Mouse (Mus musculus) CH12.LX (cell line): ENCODE data around the gene Afm. TPM values are rescaled to one million over a fixed set of nuclear protein-coding genes. Genes with fewer than 3 reads are reported as not detected.

Experiments
- DNase-seq: peaks from one replicate; pipeline ENCODE4 v3.0.0-alpha.2; 2013; ENCODE audit errors: extremely low read depth
- H3K27ac ChIP-seq: 2 replicates; pipeline ENCODE4 v1.5.1; 2012; ENCODE audit warnings: low read depth, mild to moderate bottlenecking, control low read depth, moderate library complexity; ENCODE audit not compliant: insufficient read depth
- H3K27me3 ChIP-seq: replicated peaks from 2 replicates; pipeline ENCODE3; 2012; ENCODE audit warnings: inconsistent platforms
- H3K36me3 ChIP-seq, 2 experiments: replicated peaks in 1 of 2; 2 replicates each; pipeline versions ENCODE3 to v1.6.1; 2012; ENCODE audit warnings: inconsistent platforms in 1 of 2, low read length in 1 of 2, mild to moderate bottlenecking in 1 of 2, mixed read lengths in 1 of 2, moderate library complexity in 1 of 2; ENCODE audit not compliant: control insufficient read depth in 1 of 2, insufficient read depth in 1 of 2
- H3K4me1 ChIP-seq, 2 experiments: 2 replicates each; pipeline ENCODE4 v1.6.1; 2012; ENCODE audit warnings: inconsistent platforms in 1 of 2, moderate library complexity in 1 of 2; ENCODE audit not compliant: insufficient read depth in 2 of 2, control insufficient read depth in 1 of 2
- H3K4me2 ChIP-seq: 2 replicates; pipeline ENCODE4 v1.6.1; 2012; ENCODE audit warnings: low read depth, mild to moderate bottlenecking, control low read depth; ENCODE audit not compliant: poor library complexity, insufficient read depth, severe bottlenecking
- H3K4me3 ChIP-seq, 3 experiments: fragments of 150-350 bp in 1 of 3; sonication (generic) in 1 of 3; replicated peaks in 1 of 3; 2 replicates each; pipeline versions ENCODE3 to v1.5.1; 2011 to 2012; ENCODE audit warnings: low read depth in 2 of 3, low read length in 2 of 3, mild to moderate bottlenecking in 2 of 3, moderate library complexity in 2 of 3, control low read depth in 1 of 3, improper control_type of control experiment in 1 of 3, inconsistent platforms in 1 of 3, mixed read lengths in 1 of 3; ENCODE audit not compliant: poor library complexity in 1 of 3
- H3K79me2 ChIP-seq: replicated peaks from 2 replicates; pipeline ENCODE4 v1.6.1; 2012; ENCODE audit warnings: mild to moderate bottlenecking, moderate library complexity; ENCODE audit not compliant: control insufficient read depth, poor library complexity, insufficient read depth, severe bottlenecking; ENCODE audit errors: extremely low read depth
- H3K9ac ChIP-seq: 2 replicates; pipeline ENCODE4 v1.6.1; 2012; ENCODE audit warnings: low read depth, mild to moderate bottlenecking, control low read depth, moderate library complexity; ENCODE audit not compliant: insufficient read depth
- H3K9me3 ChIP-seq: replicated peaks from 2 replicates; pipeline ENCODE3; 2012; ENCODE audit warnings: low read length, inconsistent platforms, mixed read lengths
- CHD1 ChIP-seq: IDR thresholded peaks from 2 replicates; pipeline ENCODE4 v1.6.1; 2012; ENCODE audit warnings: low read depth, low read length, improper control_type of control experiment, inconsistent platforms
- CHD2 ChIP-seq: IDR thresholded peaks from 2 replicates; pipeline ENCODE4 v1.6.1; 2011; ENCODE audit warnings: low read length, improper control_type of control experiment
- CTCF ChIP-seq, 2 experiments: IDR thresholded peaks in 1 of 2; conservative IDR thresholded peaks in 1 of 2; 2 replicates each; pipeline ENCODE4 v1.5.1; 2011 to 2012; ENCODE audit warnings: low read depth in 2 of 2, low read length in 2 of 2, improper control_type of control experiment in 1 of 2, inconsistent platforms in 1 of 2, mild to moderate bottlenecking in 1 of 2, moderate library complexity in 1 of 2
- ELF1 ChIP-seq: IDR thresholded peaks from 2 replicates; pipeline ENCODE4 v1.6.1; 2014; ENCODE audit warnings: low read depth, mild to moderate bottlenecking, inconsistent platforms, low read length, improper control_type of control experiment
- ETS1 ChIP-seq: conservative IDR thresholded peaks from 2 replicates; pipeline ENCODE4 v1.6.1; 2012; ENCODE audit warnings: low read depth, mild to moderate bottlenecking, inconsistent platforms, low read length, improper control_type of control experiment, moderate library complexity
- HCFC1 ChIP-seq: IDR thresholded peaks from 2 replicates; pipeline ENCODE4 v1.6.1; 2012; ENCODE audit warnings: low read depth, mild to moderate bottlenecking, inconsistent platforms, low read length, improper control_type of control experiment
- IRF4 ChIP-seq: IDR thresholded peaks from 2 replicates; pipeline ENCODE4 v1.6.1; 2014; ENCODE audit warnings: low read depth, mild to moderate bottlenecking, inconsistent platforms, low read length, improper control_type of control experiment
- JUND ChIP-seq: conservative IDR thresholded peaks from 2 replicates; pipeline ENCODE4 v1.6.1; 2011; ENCODE audit warnings: low read depth, low read length, improper control_type of control experiment
- MAZ ChIP-seq: IDR thresholded peaks from 2 replicates; pipeline ENCODE4 v1.6.1; 2012; ENCODE audit warnings: low read depth, mild to moderate bottlenecking, inconsistent platforms, low read length, improper control_type of control experiment, moderate library complexity
- MEF2A ChIP-seq: IDR thresholded peaks from 2 replicates; pipeline ENCODE4 v1.6.1; 2014; ENCODE audit warnings: low read depth, mild to moderate bottlenecking, inconsistent platforms, low read length, improper control_type of control experiment, borderline replicate concordance
- MXI1 ChIP-seq: IDR thresholded peaks from 2 replicates; pipeline ENCODE4 v1.6.1; 2011; ENCODE audit warnings: mild to moderate bottlenecking, low read depth, low read length, improper control_type of control experiment
- NRF1 ChIP-seq: IDR thresholded peaks from 2 replicates; pipeline ENCODE4 v1.6.1; 2014; ENCODE audit warnings: low read depth, mild to moderate bottlenecking, inconsistent platforms, low read length, improper control_type of control experiment, moderate library complexity
- PAX5 ChIP-seq: IDR thresholded peaks from 2 replicates; pipeline ENCODE4 v1.6.1; 2012; ENCODE audit warnings: low read length, inconsistent platforms, mixed read lengths
- POLR2A ChIP-seq: IDR thresholded peaks from 2 replicates; pipeline ENCODE4 v1.6.1; 2011; ENCODE audit warnings: low read depth, mild to moderate bottlenecking, improper control_type of control experiment, low read length
- POLR2AphosphoS2 ChIP-seq: IDR thresholded peaks from 2 replicates; pipeline ENCODE4 v1.6.1; 2011; ENCODE audit warnings: low read depth, low read length, improper control_type of control experiment
- RAD21 ChIP-seq: IDR thresholded peaks from 2 replicates; pipeline ENCODE4 v1.6.1; 2011; ENCODE audit warnings: low read depth, mild to moderate bottlenecking, low read length, improper control_type of control experiment, moderate library complexity
- RCOR1 ChIP-seq: conservative IDR thresholded peaks from 2 replicates; pipeline ENCODE4 v1.6.1; 2012; ENCODE audit warnings: low read depth, mild to moderate bottlenecking, inconsistent platforms, low read length, improper control_type of control experiment
- SIN3A ChIP-seq: IDR thresholded peaks from 2 replicates; pipeline ENCODE4 v1.6.1; 2012; ENCODE audit warnings: low read length, improper control_type of control experiment, inconsistent platforms
- SMC3 ChIP-seq: IDR thresholded peaks from 2 replicates; pipeline ENCODE4 v1.6.1; 2011; ENCODE audit warnings: low read depth, low read length, improper control_type of control experiment
- TBP ChIP-seq: conservative IDR thresholded peaks from 2 replicates; pipeline ENCODE4 v1.6.1; 2011; ENCODE audit warnings: low read depth, low read length, improper control_type of control experiment
- TCF12 ChIP-seq: IDR thresholded peaks from 2 replicates; pipeline ENCODE4 v1.6.1; 2014; ENCODE audit warnings: low read depth, mild to moderate bottlenecking, inconsistent platforms, low read length, improper control_type of control experiment
- USF1 ChIP-seq: IDR thresholded peaks from 2 replicates; pipeline ENCODE4 v1.6.1; 2014; ENCODE audit warnings: low read depth, mild to moderate bottlenecking, inconsistent platforms, low read length, improper control_type of control experiment
- ZC3H11A ChIP-seq: IDR thresholded peaks from 2 replicates; pipeline ENCODE4 v1.6.1; 2012; ENCODE audit warnings: low read depth, mild to moderate bottlenecking, inconsistent platforms, low read length, improper control_type of control experiment
- ZMIZ1 ChIP-seq: IDR thresholded peaks from 2 replicates; pipeline ENCODE4 v1.6.1; 2012; ENCODE audit warnings: low read depth, mild to moderate bottlenecking, inconsistent platforms, low read length, improper control_type of control experiment
- ZNF384 ChIP-seq: IDR thresholded peaks from 2 replicates; pipeline ENCODE4 v1.6.1; 2012; ENCODE audit warnings: low read depth, low read length, improper control_type of control experiment, inconsistent platforms
- dilution Hi-C: fragments of 300-500 bp; cut with MboI; formaldehyde crosslinking; loops from 2 replicates; pipeline ENCODE4 v1.14.3; 2020; ENCODE audit warnings: low sequenced_read_pairs; ENCODE audit not compliant: extremely low pct_unique_long_range_greater_than_20kb, extremely low pct_ligation_motif_present
- in situ Hi-C: fragments of 300-500 bp; cut with MboI; formaldehyde crosslinking; loops from 3 replicates; pipeline ENCODE4 v1.14.3; 2019; ENCODE audit warnings: low sequenced_read_pairs, low pct_ligation_motif_present, low pct_unique_long_range_greater_than_20kb, mixed read lengths
- polyA plus RNA-seq: library from polyadenylated mRNA; unstranded; fragments of >175 nt; gene quantifications from 2 replicates; pipeline ENCODE4 v1.2.1, GENCODE M21; 2012; ENCODE audit warnings: low read depth; ENCODE audit not compliant: insufficient read length
- total RNA-seq, 2 experiments: library from RNA; depleted of rRNA; stranded (reverse); fragments of 300-350 nt in 1 of 2; fragments of >200 nt in 1 of 2; gene quantifications; 2 replicates each; pipeline ENCODE4 v1.2.3; 2012 to 2014

Afm gene
- total and polyA plus RNA-seq, 3 experiments, result not detected

DNA sequence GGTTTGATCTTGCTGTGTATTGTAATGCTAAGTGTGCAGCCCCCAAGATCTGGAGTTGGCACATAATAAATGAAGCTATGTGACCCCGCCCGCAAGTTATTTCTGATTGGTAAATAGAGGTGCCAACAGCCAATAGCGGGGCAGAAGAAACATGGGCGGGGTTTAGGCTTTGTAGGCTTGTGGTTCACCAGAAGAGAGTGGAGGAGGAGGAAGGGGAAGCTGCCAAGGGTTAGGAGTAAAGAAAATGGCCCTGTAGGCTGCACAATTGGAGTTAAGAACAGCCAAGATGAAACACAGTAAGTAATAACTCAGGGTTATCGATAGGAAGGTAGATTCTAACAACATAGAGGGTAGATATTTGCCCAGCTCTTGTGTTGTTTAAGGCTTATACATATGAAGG is 67.8 kb downstream of the Afm start (continued):
- TF ChIP-seq TCF12 (peak; percentile 54; the same call in 1 of the 2 replicates), RAD21 (no peak), POLR2A (peak; percentile 75), ZC3H11A (no peak), ELF1 (peak; percentile 30; the same call in 1 of the 2 replicates), RCOR1 (no peak), POLR2AphosphoS2 (no peak), USF1 (no peak), JUND (no peak), TBP (peak; percentile 79), IRF4 (no peak), HCFC1 (peak; percentile 20; the same call in 1 of the 2 replicates), SIN3A (no peak), ETS1 (no peak), MAZ (no peak)
- TF ChIP-seq, all 38 proteins: peak for 8

DNA sequence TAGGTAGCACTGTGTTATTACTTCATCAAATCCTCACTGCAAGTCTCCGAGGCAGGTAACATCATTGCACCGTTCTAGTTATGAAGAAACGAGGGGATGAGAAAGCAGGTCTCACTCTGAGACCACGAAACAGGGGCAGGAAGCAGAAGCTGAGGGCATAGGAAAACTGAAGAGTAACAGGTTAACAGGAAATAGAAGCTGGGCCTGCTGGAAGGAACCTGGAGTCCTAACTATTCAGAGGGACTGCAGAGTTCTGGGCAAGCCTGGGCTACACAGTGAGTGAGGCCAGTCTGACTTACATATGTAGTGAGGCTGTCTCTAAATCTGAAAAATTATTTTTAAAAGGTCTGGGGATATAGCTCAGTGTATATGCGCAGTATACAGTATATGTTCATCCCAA is 69.4 kb downstream of the Afm start:
- Histone ChIP-seq H3K4me1 (peaks cover 7 to 22% of the 10 kb centered on the region in 2 experiments), H3K27me3 (no peaks in the 10 kb centered on the region), H3K4me2 (peak overlapping the region; percentile 21; the same call in 1 of the 2 replicates), H3K4me3 (peak overlapping the region in 1 of 3 experiments; percentile 7), H3K9ac (no peak overlapping the region), H3K36me3 (peaks cover 0 to 26% of the 10 kb centered on the region in 2 experiments), H3K27ac (no peak overlapping the region), H3K9me3 (no peaks in the 10 kb centered on the region), H3K79me2 (no peaks in the 10 kb centered on the region)
- in situ Hi-C loops, result no loop called here
- no peak for TF ChIP-seq MEF2A
- TF ChIP-seq ZMIZ1, result no peak
- no peak for TF ChIP-seq MAZ
- no peak for TF ChIP-seq CTCF (conservative IDR thresholded peaks at IDR 0.05 in 1 of 2, IDR thresholded peaks at IDR 0.05 in 1 of 2; ENCODE audit: low read depth in 2 of 2, low read length in 2 of 2)
- dilution Hi-C loops, result no loop called here
- DNase-seq, result no peak

DNA sequence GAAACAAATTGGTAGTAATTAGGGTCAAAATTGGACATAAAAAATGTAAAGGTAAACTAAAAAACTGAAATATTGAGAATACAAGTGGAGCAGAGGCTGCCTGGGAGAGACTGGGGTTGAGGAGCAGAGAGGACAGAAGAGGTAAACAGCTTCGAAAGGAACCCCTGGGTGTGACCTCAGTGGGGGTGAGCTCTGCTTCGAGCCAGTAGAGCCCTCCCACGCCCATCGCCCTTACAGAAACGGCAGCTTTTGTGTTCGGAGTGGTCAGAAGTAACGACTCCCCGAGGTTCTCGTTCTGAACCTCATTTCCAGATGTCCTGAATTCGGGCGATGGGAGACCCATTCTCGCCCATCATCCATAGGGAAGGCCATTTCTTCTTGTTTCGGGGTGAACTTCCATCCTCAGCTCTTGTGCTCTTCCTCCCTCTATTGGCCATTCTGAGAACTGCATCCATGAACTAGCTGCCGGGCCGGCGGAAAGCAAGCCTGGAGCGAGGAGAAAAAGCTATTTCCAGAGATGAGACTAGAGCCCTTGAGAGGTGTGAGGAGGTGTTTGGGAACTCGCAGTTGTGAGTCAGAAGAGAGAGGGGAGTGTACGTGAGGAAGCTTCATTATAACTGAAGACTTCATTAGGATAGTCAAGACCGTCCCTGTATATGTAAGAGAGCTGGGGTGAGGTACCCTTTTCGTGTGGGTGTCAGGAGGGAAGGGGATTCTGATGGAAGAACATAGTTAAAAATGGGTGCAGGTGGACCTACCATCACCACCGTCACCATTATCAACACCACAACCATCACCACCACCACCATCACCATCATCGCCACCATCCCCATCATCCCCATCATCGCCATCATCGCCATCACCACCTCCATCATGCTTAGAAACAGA is 70.2 kb downstream of the Afm start:
- peaks cover 7 to 22% of the 10 kb centered on the region in 2 experiments for H3K4me1 ChIP-seq
- peak overlapping the region; percentile 9; the same call in 1 of the 2 replicates for H3K9ac ChIP-seq
- no peaks in the 10 kb centered on the region for H3K79me2 ChIP-seq
- peak overlapping the region; percentile 79; the same call in 1 of the 2 replicates for H3K4me2 ChIP-seq
- H3K4me3 ChIP-seq, result peak overlapping the region; percentile 39 to 54 (median 47)
- no peak overlapping the region for H3K27ac ChIP-seq
- H3K36me3 ChIP-seq, result peaks cover 0 to 32% of the 10 kb centered on the region in 2 experiments
- no peak for TF ChIP-seq ZNF384
- no peak for TF ChIP-seq HCFC1
- no peak for TF ChIP-seq CHD2
- TF ChIP-seq RAD21, result peak; percentile 80
- TF ChIP-seq NRF1, result 0 out of 2 replicates have a peak, but pooled peaks have one; percentile 28
- TF ChIP-seq PAX5, result no peak
- TF ChIP-seq ELF1, result no peak
- no peak for TF ChIP-seq MAZ
- TF ChIP-seq ZMIZ1, result no peak
- TF ChIP-seq CHD1, result no peak
- no peak for TF ChIP-seq MXI1
- 0 out of 2 replicates have a peak, but pooled peaks have one; percentile 35 for TF ChIP-seq TCF12
- TF ChIP-seq SMC3, result peak; percentile 66
- no peak for TF ChIP-seq SIN3A
- peak; percentile 30; the same call in 1 of the 2 replicates for TF ChIP-seq MEF2A
- TF ChIP-seq CTCF (conservative IDR thresholded peaks at IDR 0.05 in 1 of 2, IDR thresholded peaks at IDR 0.05 in 1 of 2; ENCODE audit: low read depth in 2 of 2, low read length in 2 of 2), result peak; percentile 69 to 86
- DNase-seq, result peak; percentile 75
- dilution Hi-C loops, result no loop called here
- in situ Hi-C loops, result no loop called here
- no peaks in the 10 kb centered on the region for H3K9me3 ChIP-seq
- H3K27me3 ChIP-seq, result no peaks in the 10 kb centered on the region
